Mouse (Mus musculus): Measurements from ENCODE around the gene Msh2. TPM values are rescaled to one million over a fixed set of nuclear protein-coding genes. Genes with fewer than 3 reads are reported as not detected.

Msh2 gene
- total RNA-seq, 2 experiments from 2014 or later, result 15.6 to 31.6 TPM

Other genes starting within 250 kb of the Msh2 start
- not detected in 2 replicates for gene Stpg4, start 244.6 kb upstream of the Msh2 start, total RNA-seq (2015)
- gene Stpg4, start 244.6 kb upstream of the Msh2 start, total RNA-seq (2017), result not detected in 2 replicates
- 594 and 654 TPM in 2 replicates for gene Calm2, start 225.4 kb upstream of the Msh2 start, total RNA-seq (2015)
- 1,417 and 1,603 TPM in 2 replicates for gene Calm2, start 225.4 kb upstream of the Msh2 start, total RNA-seq (2017)
- 0.50 TPM in 1 of 2 replicates, not detected in the other for gene Epcam, start 36.4 kb upstream of the Msh2 start, total RNA-seq (2015)
- gene Epcam, start 36.4 kb upstream of the Msh2 start, total RNA-seq (2017), result 1.1 TPM in 1 of 2 replicates, not detected in the other
- gene Kcnk12, start 125.7 kb downstream of the Msh2 start, total RNA-seq (2015), result 1.6 and 3.6 TPM in 2 replicates
- gene Kcnk12, start 125.7 kb downstream of the Msh2 start, total RNA-seq (2017), result 1.1 and 2.3 TPM in 2 replicates
- gene Rpl36-ps4, start 248.6 kb downstream of the Msh2 start, total RNA-seq (2015), result not detected in 2 replicates
- gene Rpl36-ps4, start 248.6 kb downstream of the Msh2 start, total RNA-seq (2017), result not detected in 2 replicates